Mouse (Mus musculus): ENCODE data around the gene Ptger4.

Ptger4 gene

GRCm38 (mm10) chr15:5157386-5157785 lies 86.6 kb downstream of the Ptger4 start:
- DNase-seq, result no peak
